In the genomic region with DNA sequence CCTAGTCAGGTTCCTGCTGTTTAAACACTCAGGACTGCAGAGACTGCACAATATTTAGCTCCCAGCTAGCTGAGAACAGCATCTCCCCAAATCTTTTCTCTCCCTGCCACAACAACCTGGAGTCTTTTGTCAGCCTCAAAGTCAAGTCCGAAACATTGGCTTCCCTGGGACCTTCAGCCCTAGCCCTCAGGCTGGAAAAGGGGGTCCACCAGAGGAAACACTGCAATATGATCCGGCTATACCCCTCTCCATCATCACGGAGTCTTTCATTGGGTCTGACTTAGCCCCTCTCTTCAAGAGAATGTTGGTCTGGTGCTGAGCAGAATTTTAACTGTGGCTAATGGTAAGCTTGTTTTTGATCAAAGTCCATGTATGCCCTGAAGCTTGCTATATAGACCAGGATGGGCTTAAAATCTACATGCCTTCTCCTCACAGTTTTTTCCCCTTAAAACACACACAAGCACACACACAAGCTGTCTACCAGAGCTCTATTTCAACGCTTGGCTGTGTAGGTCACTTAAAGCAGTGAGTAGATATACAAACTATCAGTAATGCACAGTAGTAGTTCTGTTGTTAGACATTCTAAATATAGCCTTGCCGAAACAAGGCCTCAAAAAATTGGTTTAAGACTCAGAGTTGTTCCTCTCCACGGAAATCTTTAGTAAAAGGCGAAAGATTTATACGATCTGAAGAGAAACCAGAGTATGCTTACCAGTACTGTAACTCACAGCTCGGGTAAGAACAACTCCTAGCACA, we compare ENCODE assay signal across 8 mouse cellular contexts. TPM values are rescaled to one million over a fixed set of nuclear protein-coding genes. Genes with fewer than 3 reads are reported as not detected.
DNase-seq lines count a peak whose midpoint lies in the region; ATAC-seq and TF ChIP-seq lines count a peak whose summit lies in the region.

No protein-coding gene starts in this region.

- H3K79me2 ChIP-seq in MEL (ENCODE audit: control insufficient read depth, insufficient read depth, low read length, poor library complexity): no peaks in the 10 kb centered on the region

- no peaks in the 10 kb centered on the region for H3K27me3 ChIP-seq in kidney, adult 2 months (replicated peaks; ENCODE audit: control insufficient read depth, insufficient read depth, low read length)
- no peaks in the 10 kb centered on the region for H3K27me3 ChIP-seq in MEL (ENCODE audit: control insufficient read depth in 1 of 2, insufficient read depth in 2 of 2, low read length in 2 of 2)
- no peaks in the 10 kb centered on the region for H3K27me3 ChIP-seq in intestine, postnatal 0 days (replicated peaks; ENCODE audit: control insufficient read depth, insufficient read depth, low read length)

- peak; percentile 90 for ATAC-seq in intestine, postnatal 0 days

- no peak for TF ChIP-seq RAD21 in MEL (IDR thresholded peaks at IDR 0.05; ENCODE audit: low read depth, low read length)

- no peaks in the 10 kb centered on the region for H3K36me3 ChIP-seq in kidney, adult 2 months (ENCODE audit: control insufficient read depth, insufficient read depth, low read length)
- peaks cover 0 to 10% of the 10 kb centered on the region in 2 experiments; a peak in 2 of 4 replicates for H3K36me3 ChIP-seq in MEL (ENCODE audit: control insufficient read depth in 1 of 2, insufficient read depth in 2 of 2, low read length in 2 of 2)
- no peaks in the 10 kb centered on the region for H3K36me3 ChIP-seq in intestine, postnatal 0 days (ENCODE audit: control insufficient read depth, insufficient read depth)

- peaks cover 25% of the 10 kb centered on the region for H3K4me1 ChIP-seq in kidney, adult 2 months (ENCODE audit: control insufficient read depth, insufficient read depth, low read length)
- H3K4me1 ChIP-seq in MEL (ENCODE audit: control insufficient read depth in 1 of 2, insufficient read depth in 2 of 2, low read length in 2 of 2): peaks cover 0 to 31% of the 10 kb centered on the region in 2 experiments; a peak in 2 of 4 replicates
- H3K4me1 ChIP-seq in embryonic fibroblast, embryonic 13.5 days (ENCODE audit: control insufficient read depth, insufficient read depth, low read length): peaks cover 8% of the 10 kb centered on the region
- H3K4me1 ChIP-seq in intestine, postnatal 0 days (replicated peaks; ENCODE audit: control insufficient read depth, insufficient read depth, low read length): peaks cover 7% of the 10 kb centered on the region

- intact Hi-C loops in gastrocnemius, postnatal 14 days (cut with DNase I; ENCODE audit: low total_unique reads): no loop called here

- WGBS in kidney, adult 2 months: 9% methylated on average over 9 of the region's 9 CpGs
- WGBS in intestine, postnatal 0 days: 6% methylated on average over 9 of the region's 9 CpGs

- H3K4me2 ChIP-seq in intestine, postnatal 0 days (replicated peaks; ENCODE audit: low read depth): peak overlapping the region; percentile 40

- no peak overlapping the region for H3K4me3 ChIP-seq in kidney, adult 2 months (ENCODE audit: insufficient read depth, low read depth, low read length)
- no peak overlapping the region for H3K4me3 ChIP-seq in MEL (ENCODE audit: control insufficient read depth in 1 of 2, insufficient read depth in 1 of 2, low read depth in 2 of 2, low read length in 2 of 2)
- H3K4me3 ChIP-seq in embryonic fibroblast, embryonic 13.5 days (ENCODE audit: insufficient read depth, low read length): no peak overlapping the region
- H3K4me3 ChIP-seq in intestine, postnatal 0 days (ENCODE audit: low read depth, low read length): no peak overlapping the region

- peak overlapping the region; percentile 63 for H3K9ac ChIP-seq in MEL (ENCODE audit: control insufficient read depth, low read depth, low read length, poor library complexity, severe bottlenecking)
- peak overlapping the region; percentile 45; the same call in 1 of the 2 replicates for H3K9ac ChIP-seq in intestine, postnatal 0 days (ENCODE audit: low read depth, low read length)

- TF ChIP-seq POLR2A in kidney, adult 2 months (IDR thresholded peaks at IDR 0.05; ENCODE audit: low read depth, low read length): peak; percentile 19
- peak; percentile 100 for TF ChIP-seq POLR2A in MEL (IDR thresholded peaks at IDR 0.05; ENCODE audit: control insufficient read depth in 1 of 2, insufficient read depth in 1 of 2, low read depth in 1 of 2, low read length in 2 of 2, poor library complexity in 1 of 2)
- peak; percentile 99 for TF ChIP-seq POLR2A in embryonic fibroblast, embryonic 13.5 days (IDR thresholded peaks at IDR 0.05; ENCODE audit: low read depth, low read length)

- TF ChIP-seq EP300 in MEL (IDR thresholded peaks at IDR 0.05; ENCODE audit: low read depth in 1 of 2, low read length in 2 of 2): no peak

- H3K27ac ChIP-seq in kidney, adult 2 months (ENCODE audit: insufficient read depth, low read depth, low read length): peak overlapping the region; percentile 94
- H3K27ac ChIP-seq in MEL (ENCODE audit: control insufficient read depth, low read depth, low read length): peak overlapping the region; percentile 86
- peak overlapping the region; percentile 92 for H3K27ac ChIP-seq in embryonic fibroblast, embryonic 13.5 days (ENCODE audit: insufficient read depth, low read length)
- peak overlapping the region; percentile 78 for H3K27ac ChIP-seq in intestine, postnatal 0 days (ENCODE audit: low read depth, low read length)

- H3K9me3 ChIP-seq in MEL (replicated peaks; ENCODE audit: insufficient read depth, low read length): no peaks in the 10 kb centered on the region
- H3K9me3 ChIP-seq in intestine, postnatal 0 days (ENCODE audit: control insufficient read depth): no peaks in the 10 kb centered on the region

- DNase-seq in kidney, adult 2 months: no peak
- no peak for DNase-seq in kidney, postnatal 10 days
- DNase-seq in MEL (ENCODE audit: low read depth, low spot score): peak; percentile 97
- peak; percentile 69 for DNase-seq in neural tube, embryonic 10.5 days (ENCODE audit: extremely low spot score, low spot score)
- DNase-seq in frontal cortex, postnatal 36 days (ENCODE audit: low spot score in 2 of 2): no peak
- DNase-seq in gastrocnemius, postnatal 14 days: no peak

- TF ChIP-seq CTCF in kidney, adult 2 months (conservative IDR thresholded peaks at IDR 0.05; ENCODE audit: insufficient read depth, insufficient read length, low read depth, low read length): no peak
- TF ChIP-seq CTCF in MEL (IDR thresholded peaks at IDR 0.05 in 2 of 3, conservative IDR thresholded peaks at IDR 0.05 in 1 of 3; ENCODE audit: control insufficient read depth in 1 of 3, insufficient read depth in 1 of 3, low read depth in 2 of 3, low read length in 3 of 3, poor library complexity in 1 of 3, severe bottlenecking in 1 of 3): no peak
- no peak for TF ChIP-seq CTCF in embryonic fibroblast, embryonic 13.5 days (IDR thresholded peaks at IDR 0.05; ENCODE audit: borderline replicate concordance, insufficient read depth, low read length)
- no peak for TF ChIP-seq CTCF in intestine, postnatal 0 days (IDR thresholded peaks at IDR 0.05; ENCODE audit: low read depth)

TF ChIP-seq in MEL, 35 proteins besides CTCF, POLR2A, EP300 and RAD21:
- TF ChIP-seq ETS1 (IDR thresholded peaks at IDR 0.05; ENCODE audit: low read depth, low read length): no peak
- peak; percentile 99 for TF ChIP-seq TBP (IDR thresholded peaks at IDR 0.05; ENCODE audit: low read depth, low read length)
- TF ChIP-seq POLR2AphosphoS5 (IDR thresholded peaks at IDR 0.05; ENCODE audit: borderline replicate concordance, low read depth, low read length): peak; percentile 100
- no peak for TF ChIP-seq MYB (IDR thresholded peaks at IDR 0.05; ENCODE audit: low read depth, low read length)
- no peak for TF ChIP-seq ELF1 (IDR thresholded peaks at IDR 0.05; ENCODE audit: low read depth, low read length)

RNA-seq across cellular contexts. Expression of a gene that starts 1.0 kb away (rescaled TPM):
- polyA plus RNA-seq in kidney, adult 2 months (2012; rRNA removed): 11.0 and 11.9 TPM in 2 replicates
- 1.3 and 1.4 TPM in 2 replicates for total RNA-seq in MEL (2012; rRNA removed)
- 1 to 10 TPM in 1 of 2 experiments, not detected in 1; 5.1 TPM for polyA plus RNA-seq in MEL (2012; ENCODE audit: insufficient read depth in 1 of 2, insufficient read length in 2 of 2, low read depth in 1 of 2, low replicate concordance in 2 of 2, missing spikeins in 1 of 2)
- polyA plus RNA-seq in embryonic fibroblast, embryonic 13.5 days (2011; ENCODE audit: insufficient read length, low read depth, missing spikeins): 1.5 and 2.7 TPM in 2 replicates
- polyA plus RNA-seq in intestine, postnatal 0 days (2015; fragmentation: Nextera tagmentation; extraction: Ambion mirVana): 9.9 and 10.5 TPM in 2 replicates
- total RNA-seq in gastrocnemius, postnatal 14 days (2021): 1 to 10 TPM; 4.9 to 5.4 TPM

RNA-seq across cellular contexts. Expression of a gene that starts 55.2 kb away (rescaled TPM):
- polyA plus RNA-seq in kidney, adult 2 months (2012; rRNA removed): 0.72 and 0.94 TPM in 2 replicates
- not detected in 2 replicates for total RNA-seq in MEL (2012; rRNA removed)
- not detected for polyA plus RNA-seq in MEL (2012; ENCODE audit: insufficient read depth in 1 of 2, insufficient read length in 2 of 2, low read depth in 1 of 2, low replicate concordance in 2 of 2, missing spikeins in 1 of 2)
- not detected in 2 replicates for polyA plus RNA-seq in embryonic fibroblast, embryonic 13.5 days (2011; ENCODE audit: insufficient read length, low read depth, missing spikeins)
- 0.22 TPM in 2 replicates for polyA plus RNA-seq in intestine, postnatal 0 days (2015; fragmentation: Nextera tagmentation; extraction: Ambion mirVana)
- under 1 TPM; 0.37 to 0.58 TPM for total RNA-seq in gastrocnemius, postnatal 14 days (2021)

Comparison
In these comparisons a context has a peak if more than half of its experiments do, and no peak if none do; other contexts are left out.
1. DNase-seq: peak in MEL (single experiment) and neural tube, embryonic 10.5 days (single experiment); none in kidney, adult 2 months (single experiment), kidney, postnatal 10 days (single experiment), frontal cortex, postnatal 36 days (0 of 2) and gastrocnemius, postnatal 14 days (single experiment).
2. POLR2A ChIP-seq: peak in every context shown above with its lines; median percentile 100 in MEL; 99 in embryonic fibroblast, embryonic 13.5 days; 19 in kidney, adult 2 months.
3. Peak in every context shown above with its lines, with median percentiles within 50 percentile points of each other: H3K27ac ChIP-seq.